Mouse (Mus musculus) urinary bladder, postnatal 0 days (tissue): ENCODE data around the gene Gm20937. TPM values are rescaled to one million over a fixed set of nuclear protein-coding genes. Genes with fewer than 3 reads are reported as not detected.

Experiments used
- polyA plus RNA-seq: library from polyadenylated mRNA; unstranded; fragments of >200 nt; fragmentation: Nextera tagmentation; extraction: Ambion mirVana; gene quantifications from 2 replicates; pipeline ENCODE4 v1.2.1, GENCODE M21; 2015

Gm20937 gene
- polyA plus RNA-seq = not detected in 2 replicates

DNA sequence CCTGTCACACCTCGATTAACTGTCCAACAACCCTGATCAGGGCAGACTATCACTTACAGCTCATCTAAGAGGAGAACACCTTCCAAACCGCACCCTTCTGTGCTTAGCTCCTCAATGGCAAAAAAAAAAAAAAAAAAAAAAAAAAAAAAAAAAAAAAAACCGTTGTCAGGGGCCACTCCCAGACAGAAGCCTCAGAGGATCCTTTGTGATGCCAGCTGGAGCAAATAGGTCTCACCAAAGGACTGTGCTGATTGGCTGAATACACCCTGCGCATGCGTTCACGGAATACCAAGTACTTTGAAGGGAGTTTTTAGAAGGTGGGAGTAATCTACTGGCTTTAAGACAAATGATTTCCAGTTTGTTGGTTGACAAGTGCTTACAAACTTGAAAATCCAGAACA is at the start of gene Gm20937:
Gm20937 (minus strand) TSS at position 101 of the 400 bp plus-strand sequence.

Other genes with a start within 250 kb of the Gm20937 start
- not detected in 2 replicates for gene Gm20816, start 243.1 kb upstream of the Gm20937 start, polyA plus RNA-seq